Mouse (Mus musculus) limb, embryonic 14.5 days (tissue): ENCODE measurements at regions not wholly inside any gene's neighbourhood (a gene's known extent, or its start where the extent isn't known, plus 50 kb on each side); places are given as distances from the start of the nearest gene placed in this dataset.

Experiments used
- ATAC-seq: fragments of 200-750 bp; cut with Nextera tagmentation; 2 replicates; pipeline ENCODE4 v1.8.0; 2017; ENCODE audit warnings: low read depth, moderate number of reproducible peaks, moderate TSS enrichment; ENCODE audit not compliant: low FRiP score
- DNase-seq: peaks from one replicate; pipeline ENCODE4 v3.0.0-alpha.2; 2015; ENCODE audit warnings: low spot score
- H3K27ac ChIP-seq: fragments of 300-500 bp; sonication (generic); replicated peaks from 2 replicates; pipeline ENCODE4 v1.5.1; 2014; ENCODE audit warnings: low read depth, mild to moderate bottlenecking, low read length, moderate library complexity, mixed read lengths
- H3K27me3 ChIP-seq: fragments of 300-500 bp; sonication (generic); 2 replicates; pipeline ENCODE4 v1.6.1; 2014; ENCODE audit warnings: low read length, mixed read lengths; ENCODE audit not compliant: control insufficient read depth, insufficient read depth
- H3K36me3 ChIP-seq: fragments of 300-500 bp; sonication (generic); 2 replicates; pipeline ENCODE4 v1.6.1; 2014; ENCODE audit warnings: mild to moderate bottlenecking, low read length, moderate library complexity, mixed read lengths; ENCODE audit not compliant: control insufficient read depth, insufficient read depth
- H3K4me1 ChIP-seq: fragments of 300-500 bp; sonication (generic); 2 replicates; pipeline ENCODE4 v1.6.1; 2014; ENCODE audit warnings: antibody characterized with exemption, low read length, mixed read lengths; ENCODE audit not compliant: control insufficient read depth, insufficient read depth
- H3K4me2 ChIP-seq: fragments of 300-500 bp; sonication (generic); replicated peaks from 2 replicates; pipeline ENCODE4 v1.6.1; 2014; ENCODE audit warnings: low read depth, mild to moderate bottlenecking, low read length, moderate library complexity; ENCODE audit not compliant: severe bottlenecking
- H3K4me3 ChIP-seq: fragments of 300-500 bp; sonication (generic); replicated peaks from 2 replicates; pipeline ENCODE4 v1.5.1; 2014; ENCODE audit warnings: low read length
- H3K9ac ChIP-seq: fragments of 300-500 bp; sonication (generic); 2 replicates; pipeline ENCODE4 v1.6.1; 2014; ENCODE audit warnings: mild to moderate bottlenecking, low read depth, low read length, moderate library complexity; ENCODE audit not compliant: severe bottlenecking
- H3K9me3 ChIP-seq: fragments of 300-500 bp; sonication (generic); 2 replicates; pipeline ENCODE4 v1.6.1; 2016; ENCODE audit warnings: low read length; ENCODE audit not compliant: control insufficient read depth
- POLR2A ChIP-seq: fragments of 200-500 bp; IDR thresholded peaks from 2 replicates; pipeline ENCODE4 v1.8.0; 2012; ENCODE audit warnings: inconsistent platforms, mild to moderate bottlenecking, moderate library complexity, borderline replicate concordance; ENCODE audit not compliant: insufficient read depth, insufficient read length; ENCODE audit errors: extremely low read depth
- WGBS: fragments of 180-500 bp; shearing (Covaris S2); extraction: QIAGEN DNeasy Blood & Tissue Kit; methylation state at CpG from one replicate; pipeline ENCODE4 v1.1.7; 2014; 5-methylcytosine and 5-hydroxymethylcytosine counted together

- Histone ChIP-seq H3K9ac (no peak overlapping the region), H3K27me3 (no peaks in the 10 kb centered on the region), H3K36me3 (no peaks in the 10 kb centered on the region), H3K9me3 (no peaks in the 10 kb centered on the region), H3K4me2 (no peak overlapping the region), H3K27ac (no peak overlapping the region), H3K4me1 (no peaks in the 10 kb centered on the region), H3K4me3 (no peak overlapping the region)
- ATAC-seq: no peak
- no peak for TF ChIP-seq POLR2A
- DNase-seq: no peak
Observed at GRCm38 (mm10) chr12:119816225-119816624, 129.4 kb upstream of the Tmem196 start.

- no peak overlapping the region for H3K4me2 ChIP-seq
- no peaks in the 10 kb centered on the region for H3K4me1 ChIP-seq
- no peaks in the 10 kb centered on the region for H3K36me3 ChIP-seq
- no peak overlapping the region for H3K4me3 ChIP-seq
- TF ChIP-seq POLR2A: no peak
- H3K9ac ChIP-seq: no peak overlapping the region
- no peak for ATAC-seq
- H3K27ac ChIP-seq: no peak overlapping the region
- no peaks in the 10 kb centered on the region for H3K27me3 ChIP-seq
- DNase-seq: no peak
- no peaks in the 10 kb centered on the region for H3K9me3 ChIP-seq
Observed at GRCm38 (mm10) chr12:119839119-119839518, 106.5 kb upstream of the Tmem196 start.

DNA sequence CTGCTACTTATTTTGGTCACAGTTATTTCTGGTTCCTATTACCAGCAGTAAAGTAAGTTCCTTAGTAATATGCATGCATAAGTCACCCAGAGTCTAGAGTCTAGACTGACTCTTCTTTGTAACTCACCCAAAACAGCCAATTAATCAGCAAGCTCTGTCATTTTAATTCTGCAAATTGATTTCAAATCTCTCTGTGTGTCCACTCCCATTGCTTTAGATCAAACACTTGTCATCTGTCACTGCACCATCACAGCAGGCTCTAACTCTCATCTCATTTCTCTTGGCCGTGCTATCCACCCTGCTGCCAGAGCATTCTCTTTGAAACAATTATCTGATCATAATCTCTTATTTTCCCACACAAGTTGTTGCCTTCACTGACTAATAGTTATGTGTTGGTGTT, 63.9 kb upstream of the Tmem196 start:
- no peak for TF ChIP-seq POLR2A
- ATAC-seq: no peak
- no peaks in the 10 kb centered on the region for H3K36me3 ChIP-seq
- H3K4me2 ChIP-seq: no peak overlapping the region
- WGBS: 71% methylated on average over 1 of the region's 1 CpGs
- no peak for DNase-seq
- H3K4me3 ChIP-seq: no peak overlapping the region
- H3K9ac ChIP-seq: no peak overlapping the region
- H3K9me3 ChIP-seq: no peaks in the 10 kb centered on the region
- no peaks in the 10 kb centered on the region for H3K27me3 ChIP-seq
- no peaks in the 10 kb centered on the region for H3K4me1 ChIP-seq
- no peak overlapping the region for H3K27ac ChIP-seq

DNA sequence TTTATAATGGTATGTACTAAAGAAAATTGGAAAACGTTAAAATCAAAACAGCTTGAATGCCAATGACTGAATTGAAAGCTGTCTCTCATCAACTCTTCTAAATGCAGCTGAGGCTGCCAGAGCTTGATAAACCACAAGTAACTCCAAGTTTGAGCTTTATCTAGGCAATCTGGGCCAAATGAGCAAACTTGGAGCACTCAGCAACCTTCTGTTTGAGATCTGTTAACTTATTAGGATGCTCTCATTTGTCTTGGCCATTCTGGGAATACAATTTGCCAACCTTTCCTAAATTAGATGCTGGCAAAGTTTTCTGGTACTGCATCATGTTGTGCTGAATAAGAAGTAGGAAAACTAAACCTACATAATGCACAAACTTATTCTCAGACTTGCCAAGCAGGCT, 55.6 kb upstream of the Tmem196 start:
- Histone ChIP-seq H3K4me1 (no peaks in the 10 kb centered on the region), H3K9me3 (no peaks in the 10 kb centered on the region), H3K9ac (no peak overlapping the region), H3K4me2 (no peak overlapping the region), H3K27me3 (no peaks in the 10 kb centered on the region), H3K4me3 (no peak overlapping the region), H3K36me3 (no peaks in the 10 kb centered on the region), H3K27ac (no peak overlapping the region)
- no peak for TF ChIP-seq POLR2A
- no peak for ATAC-seq
- WGBS: 59% methylated on average over 1 of the region's 1 CpGs
- DNase-seq: no peak
